In the genomic region with DNA sequence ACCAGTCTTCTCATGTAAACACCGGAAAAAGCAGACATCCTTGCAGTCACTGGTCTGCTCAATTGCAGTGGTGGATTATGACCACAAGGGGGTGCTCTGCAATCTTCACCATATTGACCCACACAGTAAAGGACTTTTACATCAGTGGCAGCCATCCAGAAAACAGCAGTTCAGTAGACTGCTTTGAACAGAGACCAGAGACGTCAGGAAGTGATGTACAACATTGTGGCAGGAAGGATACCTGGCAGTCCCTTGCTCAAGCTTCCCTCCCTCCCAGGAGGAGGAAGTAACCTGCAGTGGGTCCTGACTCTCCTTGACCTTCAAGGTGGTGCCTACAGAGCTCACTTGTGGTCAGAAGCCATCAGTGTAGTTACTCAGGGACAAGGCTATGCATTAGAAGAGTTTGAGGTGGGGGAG, we compare ENCODE assay signal across 8 mouse cellular contexts. TPM values are rescaled to one million over a fixed set of nuclear protein-coding genes. Genes with fewer than 3 reads are reported as not detected.
DNase-seq lines count a peak whose midpoint lies in the region; ATAC-seq and TF ChIP-seq lines count a peak whose summit lies in the region.

No protein-coding gene starts in this region.

- peak; percentile 77 for DNase-seq in gastrocnemius, adult 18-20 months (ENCODE audit: low spot score)
- DNase-seq in gastrocnemius, adult 8-10 months (ENCODE audit: low spot score in 2 of 2) = no peak
- DNase-seq in G1E (ENCODE audit: low spot score) = peak; percentile 43
- peak; percentile 72 to 75 for DNase-seq in cerebellum, postnatal 36 days
- peak in 1 of 2 experiments; percentile 71 for DNase-seq in layer of hippocampus, adult 2 months (ENCODE audit: low spot score in 2 of 2)
- DNase-seq in lung, postnatal 10 days = peak; percentile 90
- DNase-seq in spleen, adult 2 months (ENCODE audit: low read depth in 1 of 2, low spot score in 2 of 2) = peak; percentile 58 to 68

- H3K36me3 ChIP-seq in G1E (replicated peaks) = peaks cover 37% of the 10 kb centered on the region
- peaks cover 5% of the 10 kb centered on the region for H3K36me3 ChIP-seq in heart, embryonic 16.5 days (ENCODE audit: control insufficient read depth, insufficient read depth)
- no peaks in the 10 kb centered on the region for H3K36me3 ChIP-seq in spleen, adult 2 months (ENCODE audit: control insufficient read depth, insufficient read depth, low read length)

- peaks cover 2% of the 10 kb centered on the region; the same call in 1 of the 2 replicates for H3K9me3 ChIP-seq in G1E (replicated peaks)
- peaks cover 2% of the 10 kb centered on the region for H3K9me3 ChIP-seq in heart, embryonic 16.5 days (replicated peaks; ENCODE audit: control insufficient read depth, low read length)

- H3K27me3 ChIP-seq in G1E (ENCODE audit: insufficient read depth, low read length) = no peaks in the 10 kb centered on the region; the same call in 1 of the 2 replicates
- H3K27me3 ChIP-seq in heart, embryonic 16.5 days (ENCODE audit: control insufficient read depth, insufficient read depth, low read length) = no peaks in the 10 kb centered on the region
- H3K27me3 ChIP-seq in spleen, adult 2 months (ENCODE audit: control insufficient read depth, insufficient read depth, low read length) = no peaks in the 10 kb centered on the region

- WGBS in heart, embryonic 16.5 days = 7% methylated on average over 2 of the region's 2 CpGs
- 2% methylated on average over 2 of the region's 2 CpGs for WGBS in spleen, adult 2 months

- H3K4me2 ChIP-seq in heart, embryonic 16.5 days (ENCODE audit: low read depth, low read length) = no peak overlapping the region

- peak; percentile 52; the same call in 1 of the 2 replicates for ATAC-seq in G1E (ENCODE audit: extremely low read depth, insufficient number of reproducible peaks, low FRiP score, poor library complexity, severe bottlenecking)
- ATAC-seq in heart, embryonic 16.5 days (replicated peaks; ENCODE audit: extremely low read depth, insufficient read depth, low FRiP score) = no peak

- peak; percentile 84 for TF ChIP-seq CTCF in G1E (IDR thresholded peaks at IDR 0.05; ENCODE audit: low read depth, low read length)
- peak; percentile 96 for TF ChIP-seq CTCF in layer of hippocampus, adult 2 months (conservative IDR thresholded peaks at IDR 0.05)
- TF ChIP-seq CTCF in spleen, adult 2 months (IDR thresholded peaks at IDR 0.05; ENCODE audit: extremely low read depth, insufficient read depth, insufficient read length, insufficient replicate concordance) = peak; percentile 56; the same call in 1 of the 2 replicates

- H3K4me3 ChIP-seq in G1E (ENCODE audit: low read depth, low read length) = no peak overlapping the region
- H3K4me3 ChIP-seq in heart, embryonic 16.5 days (ENCODE audit: low read length) = no peak overlapping the region
- no peak overlapping the region for H3K4me3 ChIP-seq in layer of hippocampus, adult 2 months
- no peak overlapping the region for H3K4me3 ChIP-seq in spleen, adult 2 months (ENCODE audit: extremely low read depth, insufficient read depth, insufficient read length)

- no peak for TF ChIP-seq POLR2A in spleen, adult 2 months (IDR thresholded peaks at IDR 0.05; ENCODE audit: low read depth, low read length)

- H3K27ac ChIP-seq in heart, embryonic 16.5 days (ENCODE audit: low read length) = peak overlapping the region; percentile 68
- peak overlapping the region; percentile 43; the same call in 1 of the 2 replicates for H3K27ac ChIP-seq in layer of hippocampus, adult 2 months
- H3K27ac ChIP-seq in spleen, adult 2 months (ENCODE audit: insufficient read depth, low read length) = peak overlapping the region; percentile 21; the same call in 1 of the 2 replicates

- peaks cover 81% of the 10 kb centered on the region for H3K4me1 ChIP-seq in G1E (ENCODE audit: insufficient read depth, low read depth, low read length)
- H3K4me1 ChIP-seq in heart, embryonic 16.5 days (ENCODE audit: control insufficient read depth, insufficient read depth, low read length) = peaks cover 44% of the 10 kb centered on the region
- H3K4me1 ChIP-seq in spleen, adult 2 months (ENCODE audit: control insufficient read depth, insufficient read depth, insufficient read length) = peaks cover 3% of the 10 kb centered on the region; the same call in 1 of the 2 replicates

- no peak overlapping the region for H3K9ac ChIP-seq in heart, embryonic 16.5 days (ENCODE audit: low read length)

RNA-seq across cellular contexts. Expression of a gene that starts 8.5 kb away (rescaled TPM):
- 1,000 to 10,000 TPM; 1,074 to 1,224 TPM for total RNA-seq in gastrocnemius, adult 18-20 months (2021)
- total RNA-seq in gastrocnemius, adult 8-10 months (2022) = 1,000 to 10,000 TPM; 1,140 to 1,362 (median 1,203) TPM
- total RNA-seq in G1E (2014; fragmentation: Nextera tagmentation) (1,427 and 1,464 TPM in 2 replicates), G1E (2017) (1,152 and 1,547 TPM in 2 replicates)
- 681 and 1,104 TPM in 2 replicates for polyA plus RNA-seq in G1E (2012)
- 1,191 and 1,235 TPM in 2 replicates for polyA plus RNA-seq in heart, embryonic 16.5 days (2015; fragmentation: Nextera tagmentation; extraction: Ambion mirVana)
- total RNA-seq in layer of hippocampus, adult 2 months (2021) = 1,000 to 10,000 TPM; 1,695 to 1,765 TPM
- 194 and 202 TPM in 2 replicates for polyA plus RNA-seq in spleen, adult 2 months (2012; rRNA removed)

RNA-seq across cellular contexts. Expression of a gene that starts 17.8 kb away (rescaled TPM):
- 10 to 100 TPM; 31.9 to 32.4 TPM for total RNA-seq in gastrocnemius, adult 18-20 months (2021)
- total RNA-seq in gastrocnemius, adult 8-10 months (2022) = 10 to 100 TPM; 26.6 to 31.2 (median 27.2) TPM
- total RNA-seq in G1E (2014; fragmentation: Nextera tagmentation) = 107 and 116 TPM in 2 replicates
- 93.5 and 118 TPM in 2 replicates for total RNA-seq in G1E (2017)
- 143 and 207 TPM in 2 replicates for polyA plus RNA-seq in G1E (2012)
- polyA plus RNA-seq in heart, embryonic 16.5 days (2015; fragmentation: Nextera tagmentation; extraction: Ambion mirVana) = 110 and 137 TPM in 2 replicates
- total RNA-seq in layer of hippocampus, adult 2 months (2021) = 10 to 100 TPM; 21.1 to 23.0 TPM
- 108 and 122 TPM in 2 replicates for polyA plus RNA-seq in spleen, adult 2 months (2012; rRNA removed)

RNA-seq across cellular contexts. Expression of a gene that starts 17.9 kb away (rescaled TPM):
- 10 to 100 TPM; 16.2 to 17.7 TPM for total RNA-seq in gastrocnemius, adult 18-20 months (2021)
- 10 to 100 TPM; 17.2 to 22.9 (median 19.8) TPM for total RNA-seq in gastrocnemius, adult 8-10 months (2022)
- total RNA-seq in G1E (2014; fragmentation: Nextera tagmentation) (46.5 and 60.9 TPM in 2 replicates), G1E (2017) (65.9 and 77.1 TPM in 2 replicates)
- polyA plus RNA-seq in G1E (2012) = 24.6 and 24.9 TPM in 2 replicates
- 89.4 and 89.9 TPM in 2 replicates for polyA plus RNA-seq in heart, embryonic 16.5 days (2015; fragmentation: Nextera tagmentation; extraction: Ambion mirVana)
- total RNA-seq in layer of hippocampus, adult 2 months (2021) = 10 to 100 TPM; 31.1 to 31.8 TPM
- 70.9 and 71.3 TPM in 2 replicates for polyA plus RNA-seq in spleen, adult 2 months (2012; rRNA removed)

RNA-seq across cellular contexts. Expression of a gene that starts 20.3 kb away (rescaled TPM):
- not detected for total RNA-seq in gastrocnemius, adult 18-20 months (2021)
- not detected for total RNA-seq in gastrocnemius, adult 8-10 months (2022)
- total RNA-seq in G1E (2014; fragmentation: Nextera tagmentation) = not detected in 2 replicates
- total RNA-seq in G1E (2017) = not detected in 2 replicates
- not detected in 2 replicates for polyA plus RNA-seq in G1E (2012)
- polyA plus RNA-seq in heart, embryonic 16.5 days (2015; fragmentation: Nextera tagmentation; extraction: Ambion mirVana) = 0.25 and 0.49 TPM in 2 replicates
- not detected for total RNA-seq in layer of hippocampus, adult 2 months (2021)
- polyA plus RNA-seq in spleen, adult 2 months (2012; rRNA removed) = not detected in 2 replicates

RNA-seq across cellular contexts. Expression of a gene that starts 26.1 kb away (rescaled TPM):
- under 1 TPM; 0.30 to 0.47 TPM for total RNA-seq in gastrocnemius, adult 18-20 months (2021)
- total RNA-seq in gastrocnemius, adult 8-10 months (2022) = under 1 TPM; 0.27 to 0.56 (median 0.34) TPM
- 5.1 and 5.9 TPM in 2 replicates for total RNA-seq in G1E (2014; fragmentation: Nextera tagmentation)
- total RNA-seq in G1E (2017) = 11.0 and 11.1 TPM in 2 replicates
- polyA plus RNA-seq in G1E (2012) = 8.6 and 9.2 TPM in 2 replicates
- polyA plus RNA-seq in heart, embryonic 16.5 days (2015; fragmentation: Nextera tagmentation; extraction: Ambion mirVana) = 5.3 and 10.9 TPM in 2 replicates
- 1 to 10 TPM; 2.6 to 2.7 TPM for total RNA-seq in layer of hippocampus, adult 2 months (2021)
- 50.4 and 65.9 TPM in 2 replicates for polyA plus RNA-seq in spleen, adult 2 months (2012; rRNA removed)

Comparison
In these comparisons a context has a peak if more than half of its experiments do, and no peak if none do; other contexts are left out.
1. DNase-seq: peak in gastrocnemius, adult 18-20 months (single experiment), G1E (single experiment), cerebellum, postnatal 36 days (2 of 2), lung, postnatal 10 days (single experiment) and spleen, adult 2 months (2 of 2); none in gastrocnemius, adult 8-10 months (0 of 2).
2. Peak in every context shown above with its lines, with median percentiles within 50 percentile points of each other: CTCF ChIP-seq and H3K27ac ChIP-seq.